Mouse (Mus musculus) kidney, embryonic 14.5 days (tissue): ENCODE data around the gene Raf1. TPM values are rescaled to one million over a fixed set of nuclear protein-coding genes. Genes with fewer than 3 reads are reported as not detected.

Source experiments
- ATAC-seq: fragments of 200-750 bp; cut with Nextera tagmentation; 2 replicates; pipeline ENCODE4 v1.8.0; 2017; ENCODE audit warnings: moderate number of reproducible peaks, mild to moderate bottlenecking, moderate TSS enrichment, moderate library complexity; ENCODE audit not compliant: low FRiP score, low TSS enrichment
- H3K27ac ChIP-seq: fragments of 300-500 bp; sonication (generic); 2 replicates; pipeline ENCODE4 v1.5.1; 2014; ENCODE audit warnings: low read depth, mild to moderate bottlenecking, low read length, moderate library complexity, mixed read lengths
- H3K27me3 ChIP-seq: fragments of 300-500 bp; sonication (generic); 2 replicates; pipeline ENCODE4 v1.6.1; 2014; ENCODE audit warnings: mild to moderate bottlenecking, low read length; ENCODE audit not compliant: control insufficient read depth, insufficient read depth
- H3K36me3 ChIP-seq: fragments of 300-500 bp; sonication (generic); 2 replicates; pipeline ENCODE4 v1.6.1; 2014; ENCODE audit warnings: low read length, mixed read lengths; ENCODE audit not compliant: control insufficient read depth, insufficient read depth
- H3K4me1 ChIP-seq: fragments of 300-500 bp; sonication (generic); 2 replicates; pipeline ENCODE4 v1.6.1; 2014; ENCODE audit warnings: low read length, mixed read lengths; ENCODE audit not compliant: control insufficient read depth, insufficient read depth
- H3K4me2 ChIP-seq: fragments of 300-500 bp; sonication (generic); replicated peaks from 2 replicates; pipeline ENCODE4 v1.6.1; 2014; ENCODE audit warnings: low read depth, mild to moderate bottlenecking, low read length
- H3K4me3 ChIP-seq: fragments of 300-500 bp; sonication (generic); 2 replicates; pipeline ENCODE4 v1.5.1; 2014; ENCODE audit warnings: mild to moderate bottlenecking, low read length
- H3K9ac ChIP-seq: fragments of 300-500 bp; sonication (generic); 2 replicates; pipeline ENCODE4 v1.6.1; 2014; ENCODE audit warnings: low read depth, mild to moderate bottlenecking, low read length, moderate library complexity
- H3K9me3 ChIP-seq: fragments of 300-500 bp; sonication (generic); 2 replicates; pipeline ENCODE4 v1.6.1; 2016; ENCODE audit warnings: low read length; ENCODE audit not compliant: control insufficient read depth
- WGBS: fragments of 180-500 bp; shearing (Covaris S2); extraction: QIAGEN DNeasy Blood & Tissue Kit; methylation state at CpG from one replicate; pipeline ENCODE4 v1.1.7; 2014; 5-methylcytosine and 5-hydroxymethylcytosine counted together
- polyA plus RNA-seq: library from polyadenylated mRNA; unstranded; fragments of >200 nt; fragmentation: Nextera tagmentation; extraction: Ambion mirVana; gene quantifications from 2 replicates; pipeline ENCODE4 v1.2.1, GENCODE M21; 2014

Raf1 gene
- polyA plus RNA-seq, 1 experiment from 2014 or later = 125 TPM

- Histone ChIP-seq H3K4me2 (peak overlapping the region; percentile 87), H3K36me3 (no peaks in the 10 kb centered on the region), H3K27me3 (no peaks in the 10 kb centered on the region), H3K9me3 (no peaks in the 10 kb centered on the region), H3K4me1 (peaks cover 9% of the 10 kb centered on the region), H3K27ac (no peak overlapping the region), H3K4me3 (peak overlapping the region; percentile 100), H3K9ac (peak overlapping the region; percentile 99; the same call in 1 of the 2 replicates)
- ATAC-seq = no peak
- WGBS = 52% methylated on average over 2 of the region's 2 CpGs
These were observed 2.1 kb downstream of the Raf1 start for GRCm38 (mm10) chr6:115674316-115674715.

- no peak for ATAC-seq
- H3K4me2 ChIP-seq = no peak overlapping the region
- H3K27me3 ChIP-seq = no peaks in the 10 kb centered on the region
- 95% methylated on average over 1 of the region's 1 CpGs for WGBS
- peaks cover 9% of the 10 kb centered on the region for H3K4me1 ChIP-seq
- no peaks in the 10 kb centered on the region for H3K9me3 ChIP-seq
- H3K27ac ChIP-seq = no peak overlapping the region
- H3K4me3 ChIP-seq = no peak overlapping the region
- H3K9ac ChIP-seq = no peak overlapping the region
- no peaks in the 10 kb centered on the region for H3K36me3 ChIP-seq
These were observed 3.7 kb downstream of the Raf1 start for GRCm38 (mm10) chr6:115672700-115673099.

- H3K4me3 ChIP-seq = no peak overlapping the region
- no peaks in the 10 kb centered on the region for H3K4me1 ChIP-seq
- H3K9ac ChIP-seq = no peak overlapping the region
- H3K27ac ChIP-seq = no peak overlapping the region
- no peaks in the 10 kb centered on the region for H3K27me3 ChIP-seq
- no peak for ATAC-seq
- H3K36me3 ChIP-seq = no peaks in the 10 kb centered on the region; the same call in 1 of the 2 replicates
- WGBS = 82% methylated on average over 4 of the region's 4 CpGs
- H3K9me3 ChIP-seq = no peaks in the 10 kb centered on the region
- H3K4me2 ChIP-seq = no peak overlapping the region
These were observed 9.8 kb downstream of the Raf1 start for GRCm38 (mm10) chr6:115666641-115667040.

- Histone ChIP-seq H3K9ac (no peak overlapping the region), H3K36me3 (no peaks in the 10 kb centered on the region; the same call in 1 of the 2 replicates), H3K4me3 (no peak overlapping the region), H3K4me1 (no peaks in the 10 kb centered on the region; the same call in 1 of the 2 replicates), H3K4me2 (no peak overlapping the region), H3K9me3 (no peaks in the 10 kb centered on the region), H3K27ac (no peak overlapping the region), H3K27me3 (no peaks in the 10 kb centered on the region)
- WGBS = 93% methylated on average over 3 of the region's 3 CpGs
- no peak for ATAC-seq
These were observed 12.2 kb downstream of the Raf1 start for GRCm38 (mm10) chr6:115664268-115664667.

- H3K36me3 ChIP-seq = no peaks in the 10 kb centered on the region; the same call in 1 of the 2 replicates
- H3K27me3 ChIP-seq = no peaks in the 10 kb centered on the region
- ATAC-seq = no peak
These were observed 17.6 kb downstream of the Raf1 start for GRCm38 (mm10) chr6:115658802-115659201.

GRCm38 (mm10) chr6:115653939-115654338 is 22.5 kb downstream of the Raf1 start:
- H3K27ac ChIP-seq = no peak overlapping the region
- ATAC-seq = no peak
- no peak overlapping the region for H3K9ac ChIP-seq
- 60% methylated on average over 2 of the region's 2 CpGs for WGBS
- no peak overlapping the region for H3K4me2 ChIP-seq
- no peaks in the 10 kb centered on the region for H3K27me3 ChIP-seq
- no peaks in the 10 kb centered on the region for H3K36me3 ChIP-seq
- H3K4me1 ChIP-seq = peaks cover 26% of the 10 kb centered on the region
- H3K4me3 ChIP-seq = no peak overlapping the region
- H3K9me3 ChIP-seq = no peaks in the 10 kb centered on the region

More at GRCm38 (mm10) chr6:115658802-115659201, 17.6 kb downstream of the Raf1 start:
- Histone ChIP-seq H3K9ac (no peak overlapping the region), H3K9me3 (no peaks in the 10 kb centered on the region), H3K4me3 (no peak overlapping the region), H3K27ac (no peak overlapping the region), H3K4me2 (no peak overlapping the region), H3K4me1 (no peaks in the 10 kb centered on the region; the same call in 1 of the 2 replicates)

- Histone ChIP-seq H3K36me3 (no peaks in the 10 kb centered on the region), H3K4me3 (no peak overlapping the region), H3K27me3 (no peaks in the 10 kb centered on the region), H3K27ac (0 out of 2 replicates have a peak overlapping the region, but pooled peaks have one; percentile 57), H3K9ac (no peak overlapping the region), H3K9me3 (no peaks in the 10 kb centered on the region), H3K4me2 (no peak overlapping the region), H3K4me1 (peaks cover 26% of the 10 kb centered on the region)
- no peak for ATAC-seq
These were observed 24.7 kb downstream of the Raf1 start for GRCm38 (mm10) chr6:115651719-115652118.

- H3K4me3 ChIP-seq = no peak overlapping the region
- no peaks in the 10 kb centered on the region for H3K27me3 ChIP-seq
- H3K9ac ChIP-seq = no peak overlapping the region
- peak overlapping the region; percentile 57; the same call in 1 of the 2 replicates for H3K27ac ChIP-seq
- no peaks in the 10 kb centered on the region for H3K9me3 ChIP-seq
- no peak overlapping the region for H3K4me2 ChIP-seq
- WGBS = 35% methylated on average over 5 of the region's 5 CpGs
- no peaks in the 10 kb centered on the region for H3K36me3 ChIP-seq
- peak; percentile 82 for ATAC-seq
- H3K4me1 ChIP-seq = peaks cover 26% of the 10 kb centered on the region
These were observed 25.7 kb downstream of the Raf1 start for GRCm38 (mm10) chr6:115650476-115651427.

GRCm38 (mm10) chr6:115649792-115650365 is 26.6 kb downstream of the Raf1 start:
- peaks cover 26% of the 10 kb centered on the region for H3K4me1 ChIP-seq
- H3K27ac ChIP-seq = no peak overlapping the region
- no peak overlapping the region for H3K4me2 ChIP-seq
- H3K36me3 ChIP-seq = no peaks in the 10 kb centered on the region
- WGBS = 80% methylated on average over 1 of the region's 1 CpGs
- H3K27me3 ChIP-seq = no peaks in the 10 kb centered on the region
- no peak overlapping the region for H3K9ac ChIP-seq
- no peaks in the 10 kb centered on the region for H3K9me3 ChIP-seq
- H3K4me3 ChIP-seq = no peak overlapping the region
- no peak for ATAC-seq
